Mouse (Mus musculus) CH12.LX (cell line): Measurements from ENCODE around the gene Mypop. TPM values are rescaled to one million over a fixed set of nuclear protein-coding genes. Genes with fewer than 3 reads are reported as not detected.

Source experiments
- DNase-seq: peaks from one replicate; pipeline ENCODE4 v3.0.0-alpha.2; 2013; ENCODE audit errors: extremely low read depth
- H3K27ac ChIP-seq: 2 replicates; pipeline ENCODE4 v1.5.1; 2012; ENCODE audit warnings: low read depth, mild to moderate bottlenecking, control low read depth, moderate library complexity; ENCODE audit not compliant: insufficient read depth
- H3K27me3 ChIP-seq: replicated peaks from 2 replicates; pipeline ENCODE3; 2012; ENCODE audit warnings: inconsistent platforms
- H3K36me3 ChIP-seq, 2 experiments: replicated peaks in 1 of 2; 2 replicates each; pipeline versions ENCODE3 to v1.6.1; 2012; ENCODE audit warnings: inconsistent platforms in 1 of 2, low read length in 1 of 2, mild to moderate bottlenecking in 1 of 2, mixed read lengths in 1 of 2, moderate library complexity in 1 of 2; ENCODE audit not compliant: control insufficient read depth in 1 of 2, insufficient read depth in 1 of 2
- H3K4me1 ChIP-seq, 2 experiments: 2 replicates each; pipeline ENCODE4 v1.6.1; 2012; ENCODE audit warnings: inconsistent platforms in 1 of 2, moderate library complexity in 1 of 2; ENCODE audit not compliant: insufficient read depth in 2 of 2, control insufficient read depth in 1 of 2
- H3K4me2 ChIP-seq: 2 replicates; pipeline ENCODE4 v1.6.1; 2012; ENCODE audit warnings: low read depth, mild to moderate bottlenecking, control low read depth; ENCODE audit not compliant: poor library complexity, insufficient read depth, severe bottlenecking
- H3K4me3 ChIP-seq, 3 experiments: fragments of 150-350 bp in 1 of 3; sonication (generic) in 1 of 3; replicated peaks in 1 of 3; 2 replicates each; pipeline versions ENCODE3 to v1.5.1; 2011 to 2012; ENCODE audit warnings: low read depth in 2 of 3, low read length in 2 of 3, mild to moderate bottlenecking in 2 of 3, moderate library complexity in 2 of 3, control low read depth in 1 of 3, improper control_type of control experiment in 1 of 3, inconsistent platforms in 1 of 3, mixed read lengths in 1 of 3; ENCODE audit not compliant: poor library complexity in 1 of 3
- H3K79me2 ChIP-seq: replicated peaks from 2 replicates; pipeline ENCODE4 v1.6.1; 2012; ENCODE audit warnings: mild to moderate bottlenecking, moderate library complexity; ENCODE audit not compliant: control insufficient read depth, poor library complexity, insufficient read depth, severe bottlenecking; ENCODE audit errors: extremely low read depth
- H3K9ac ChIP-seq: 2 replicates; pipeline ENCODE4 v1.6.1; 2012; ENCODE audit warnings: low read depth, mild to moderate bottlenecking, control low read depth, moderate library complexity; ENCODE audit not compliant: insufficient read depth
- H3K9me3 ChIP-seq: replicated peaks from 2 replicates; pipeline ENCODE3; 2012; ENCODE audit warnings: low read length, inconsistent platforms, mixed read lengths
- BHLHE40 ChIP-seq: IDR thresholded peaks from 2 replicates; pipeline ENCODE4 v1.6.1; 2011; ENCODE audit warnings: mild to moderate bottlenecking, low read depth, low read length, improper control_type of control experiment
- CHD1 ChIP-seq: IDR thresholded peaks from 2 replicates; pipeline ENCODE4 v1.6.1; 2012; ENCODE audit warnings: low read depth, low read length, improper control_type of control experiment, inconsistent platforms
- CHD2 ChIP-seq: IDR thresholded peaks from 2 replicates; pipeline ENCODE4 v1.6.1; 2011; ENCODE audit warnings: low read length, improper control_type of control experiment
- ELF1 ChIP-seq: IDR thresholded peaks from 2 replicates; pipeline ENCODE4 v1.6.1; 2014; ENCODE audit warnings: low read depth, mild to moderate bottlenecking, inconsistent platforms, low read length, improper control_type of control experiment
- GABPA ChIP-seq: IDR thresholded peaks from 2 replicates; pipeline ENCODE4 v1.6.1; 2012; ENCODE audit warnings: low read depth, low read length, improper control_type of control experiment, inconsistent platforms; ENCODE audit not compliant: insufficient replicate concordance
- IRF4 ChIP-seq: IDR thresholded peaks from 2 replicates; pipeline ENCODE4 v1.6.1; 2014; ENCODE audit warnings: low read depth, mild to moderate bottlenecking, inconsistent platforms, low read length, improper control_type of control experiment
- MAZ ChIP-seq: IDR thresholded peaks from 2 replicates; pipeline ENCODE4 v1.6.1; 2012; ENCODE audit warnings: low read depth, mild to moderate bottlenecking, inconsistent platforms, low read length, improper control_type of control experiment, moderate library complexity
- MXI1 ChIP-seq: IDR thresholded peaks from 2 replicates; pipeline ENCODE4 v1.6.1; 2011; ENCODE audit warnings: mild to moderate bottlenecking, low read depth, low read length, improper control_type of control experiment
- NELFE ChIP-seq: IDR thresholded peaks from 2 replicates; pipeline ENCODE4 v1.6.1; 2011; ENCODE audit warnings: low read depth, low read length, improper control_type of control experiment
- POLR2A ChIP-seq: IDR thresholded peaks from 2 replicates; pipeline ENCODE4 v1.6.1; 2011; ENCODE audit warnings: low read depth, mild to moderate bottlenecking, improper control_type of control experiment, low read length
- RCOR1 ChIP-seq: conservative IDR thresholded peaks from 2 replicates; pipeline ENCODE4 v1.6.1; 2012; ENCODE audit warnings: low read depth, mild to moderate bottlenecking, inconsistent platforms, low read length, improper control_type of control experiment
- SIN3A ChIP-seq: IDR thresholded peaks from 2 replicates; pipeline ENCODE4 v1.6.1; 2012; ENCODE audit warnings: low read length, improper control_type of control experiment, inconsistent platforms
- SMC3 ChIP-seq: IDR thresholded peaks from 2 replicates; pipeline ENCODE4 v1.6.1; 2011; ENCODE audit warnings: low read depth, low read length, improper control_type of control experiment
- TBP ChIP-seq: conservative IDR thresholded peaks from 2 replicates; pipeline ENCODE4 v1.6.1; 2011; ENCODE audit warnings: low read depth, low read length, improper control_type of control experiment
- TCF12 ChIP-seq: IDR thresholded peaks from 2 replicates; pipeline ENCODE4 v1.6.1; 2014; ENCODE audit warnings: low read depth, mild to moderate bottlenecking, inconsistent platforms, low read length, improper control_type of control experiment
- UBTF ChIP-seq: IDR thresholded peaks from 2 replicates; pipeline ENCODE4 v1.6.1; 2012; ENCODE audit warnings: low read depth, mild to moderate bottlenecking, inconsistent platforms, low read length, improper control_type of control experiment, moderate library complexity
- USF2 ChIP-seq: conservative IDR thresholded peaks from 2 replicates; pipeline ENCODE4 v1.6.1; 2011; ENCODE audit warnings: low read depth, low read length, improper control_type of control experiment
- ZC3H11A ChIP-seq: IDR thresholded peaks from 2 replicates; pipeline ENCODE4 v1.6.1; 2012; ENCODE audit warnings: low read depth, mild to moderate bottlenecking, inconsistent platforms, low read length, improper control_type of control experiment
- ZKSCAN1 ChIP-seq: IDR thresholded peaks from 2 replicates; pipeline ENCODE4 v1.6.1; 2012; ENCODE audit warnings: low read depth, inconsistent platforms, low read length, improper control_type of control experiment, borderline replicate concordance
- ZMIZ1 ChIP-seq: IDR thresholded peaks from 2 replicates; pipeline ENCODE4 v1.6.1; 2012; ENCODE audit warnings: low read depth, mild to moderate bottlenecking, inconsistent platforms, low read length, improper control_type of control experiment
- dilution Hi-C: fragments of 300-500 bp; cut with MboI; formaldehyde crosslinking; loops from 2 replicates; pipeline ENCODE4 v1.14.3; 2020; ENCODE audit warnings: low sequenced_read_pairs; ENCODE audit not compliant: extremely low pct_unique_long_range_greater_than_20kb, extremely low pct_ligation_motif_present
- in situ Hi-C: fragments of 300-500 bp; cut with MboI; formaldehyde crosslinking; loops from 3 replicates; pipeline ENCODE4 v1.14.3; 2019; ENCODE audit warnings: low sequenced_read_pairs, low pct_ligation_motif_present, low pct_unique_long_range_greater_than_20kb, mixed read lengths
- polyA plus RNA-seq: library from polyadenylated mRNA; unstranded; fragments of >175 nt; gene quantifications from 2 replicates; pipeline ENCODE4 v1.2.1, GENCODE M21; 2012; ENCODE audit warnings: low read depth; ENCODE audit not compliant: insufficient read length
- total RNA-seq, 2 experiments: library from RNA; depleted of rRNA; stranded (reverse); fragments of 300-350 nt in 1 of 2; fragments of >200 nt in 1 of 2; gene quantifications; 2 replicates each; pipeline ENCODE4 v1.2.3; 2012 to 2014

The Mypop gene
- total and polyA plus RNA-seq, 3 experiments: 1.2 to 4.7 (median 2.5) TPM

GRCm38 (mm10) chr7:18949781-18950522 is 41.1 kb upstream of the Mypop start:
- H3K4me1 ChIP-seq: peaks cover 0 to 6% of the 10 kb centered on the region in 2 experiments; a peak in 1 of 4 replicates
- H3K9me3 ChIP-seq: no peaks in the 10 kb centered on the region
- H3K27ac ChIP-seq: no peak overlapping the region
- H3K79me2 ChIP-seq: no peaks in the 10 kb centered on the region
- H3K36me3 ChIP-seq: no peaks in the 10 kb centered on the region
- no peak for DNase-seq
- H3K4me3 ChIP-seq: no peak overlapping the region
- in situ Hi-C loops: no loop called here
- no peak for TF ChIP-seq ELF1
- no peak for TF ChIP-seq RCOR1
- TF ChIP-seq MAZ: no peak
- no peak for TF ChIP-seq MXI1
- TF ChIP-seq TBP: no peak
- TF ChIP-seq SMC3: no peak
- no peak for TF ChIP-seq UBTF
- no peak for TF ChIP-seq CHD2
- no peak for TF ChIP-seq BHLHE40
- TF ChIP-seq GABPA: no peak
- TF ChIP-seq USF2: no peak
- no peak for TF ChIP-seq NELFE
- no peak for TF ChIP-seq ZC3H11A
- TF ChIP-seq IRF4: no peak
- no peak for TF ChIP-seq TCF12
- no peak for TF ChIP-seq CHD1
- no peak overlapping the region; the same call in 1 of the 2 replicates for H3K4me2 ChIP-seq
- H3K27me3 ChIP-seq: peaks cover 67% of the 10 kb centered on the region
- dilution Hi-C loops: no loop called here
- no peak overlapping the region for H3K9ac ChIP-seq

GRCm38 (mm10) chr7:18950523-18951315 is 40.3 kb upstream of the Mypop start:
- Histone ChIP-seq H3K36me3 (no peaks in the 10 kb centered on the region), H3K4me3 (no peak overlapping the region), H3K9me3 (no peaks in the 10 kb centered on the region), H3K9ac (no peak overlapping the region), H3K4me2 (peak overlapping the region; percentile 71), H3K27ac (no peak overlapping the region), H3K4me1 (peaks cover 0 to 6% of the 10 kb centered on the region in 2 experiments; a peak in 1 of 4 replicates), H3K27me3 (peaks cover 70% of the 10 kb centered on the region), H3K79me2 (no peaks in the 10 kb centered on the region)
- TF ChIP-seq SIN3A (peak; percentile 77; the same call in 1 of the 2 replicates), ZKSCAN1 (no peak), ELF1 (peak; percentile 60), SMC3 (no peak), MXI1 (peak; percentile 53; the same call in 1 of the 2 replicates), POLR2A (peak; percentile 45; the same call in 1 of the 2 replicates), ZMIZ1 (no peak)
- dilution Hi-C loops: no loop called here
- in situ Hi-C loops: no loop called here
- peak; percentile 39 for DNase-seq
